8 mouse cellular contexts compared by ENCODE assay signal in genomic region chr19:21152027-21152426, GRCm38 (mm10).
A peak's percentile ranks its signal among the peaks of the same experiment; 100 is the strongest.
DNase-seq lines count a peak whose midpoint lies in the region.

No protein-coding gene starts in this region.

- peak; percentile 52 for DNase-seq in embryo, embryonic 10 days (ENCODE audit: low spot score)
- no peak for DNase-seq in embryo, embryonic 9.5 days (ENCODE audit: extremely low spot score)
- peak; percentile 27 for DNase-seq in right cerebral cortex, adult 18-20 months
- no peak for DNase-seq in right cerebral cortex, postnatal 14 days
- DNase-seq in layer of hippocampus, adult 8-10 months (ENCODE audit: low spot score in 2 of 2), result peak; percentile 20 to 44
- DNase-seq in right cerebral cortex, postnatal 36 days (ENCODE audit: low spot score in 2 of 2), result peak; percentile 6 to 13
- no peak for DNase-seq in kidney, postnatal 36 days
- no peak for DNase-seq in spleen, adult 12 weeks (ENCODE audit: low spot score)

Comparison
In these comparisons a context has a peak if more than half of its experiments do, and no peak if none do; other contexts are left out.
1. DNase-seq: peak in embryo, embryonic 10 days (single experiment), right cerebral cortex, adult 18-20 months (single experiment), layer of hippocampus, adult 8-10 months (2 of 2) and right cerebral cortex, postnatal 36 days (2 of 2); none in embryo, embryonic 9.5 days (single experiment), right cerebral cortex, postnatal 14 days (single experiment), kidney, postnatal 36 days (0 of 2) and spleen, adult 12 weeks (single experiment).